In the genomic region with DNA sequence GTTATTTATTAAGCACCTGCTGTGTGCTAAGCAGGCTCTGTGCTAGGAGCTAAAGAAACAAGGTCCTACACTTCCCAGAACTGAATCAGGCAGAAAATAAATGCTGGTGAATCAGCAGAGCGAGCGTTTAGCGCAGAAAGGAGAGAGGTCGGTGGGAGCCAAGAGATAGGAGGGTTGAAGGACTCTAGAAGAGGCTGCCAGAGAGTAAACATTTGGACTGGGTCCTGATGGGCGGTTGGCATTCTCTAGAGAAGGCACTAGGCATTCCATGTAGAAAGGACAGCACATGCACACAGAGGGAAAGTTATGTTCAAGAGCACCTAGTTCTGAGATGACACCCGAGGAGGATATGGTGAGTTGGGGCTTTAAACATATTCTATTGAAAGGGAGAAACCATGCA, we compare ENCODE assay signal across 19 mouse cellular contexts. TPM values are rescaled to one million over a fixed set of nuclear protein-coding genes. Genes with fewer than 3 reads are reported as not detected.
DNase-seq lines count a peak whose midpoint lies in the region; ATAC-seq and TF ChIP-seq lines count a peak whose summit lies in the region.
"Had no signal": no experiment of that assay in that cellular context is flagged by ENCODE, and none has a peak within 500 bp of the region (broad histone marks: within the 10 kb centered on the region; RNA-seq: fewer than 3 reads in every experiment).

No protein-coding gene starts in this region.

- H3K27ac ChIP-seq in liver, adult 2 months (replicated peaks; ENCODE audit: insufficient read depth, low read depth, low read length): no peak overlapping the region
- H3K27ac ChIP-seq in liver, embryonic 12.5 days: no peak overlapping the region
- H3K27ac ChIP-seq in heart, embryonic 13.5 days (replicated peaks): peak overlapping the region; percentile 86; the same call in 1 of the 2 replicates
- H3K27ac ChIP-seq: limb, embryonic 10.5 days; liver, embryonic 14.5 days; neural tube, embryonic 15.5 days; stomach, embryonic 15.5 days had no signal

- peaks cover 5% of the 10 kb centered on the region for H3K4me1 ChIP-seq in liver, adult 2 months (ENCODE audit: control insufficient read depth, insufficient read depth, low read length)
- H3K4me1 ChIP-seq in liver, embryonic 12.5 days: peaks cover 5% of the 10 kb centered on the region; the same call in 1 of the 2 replicates
- H3K4me1 ChIP-seq in heart, embryonic 13.5 days: peaks cover 34% of the 10 kb centered on the region

- no peaks in the 10 kb centered on the region for H3K79me2 ChIP-seq in liver, adult 2 months (ENCODE audit: control insufficient read depth, insufficient read depth, low read length)

- WGBS in liver, adult 2 months: 21% methylated on average over 6 of the region's 6 CpGs
- WGBS in liver, embryonic 12.5 days (ENCODE audit: insufficient replicate concordance): 68% methylated on average over 6 of the region's 6 CpGs
- 55% methylated on average over 6 of the region's 6 CpGs for WGBS in heart, embryonic 13.5 days

- no peak for TF ChIP-seq CTCF in liver, adult 2 months (IDR thresholded peaks at IDR 0.05; ENCODE audit: low read depth, low read length)

- peak; percentile 36 to 56 for DNase-seq in cerebellum, adult 18-20 months
- no peak for DNase-seq in cerebellum, postnatal 4 days (ENCODE audit: low spot score in 2 of 2)
- peak; percentile 81 for DNase-seq in liver, adult 2 months (ENCODE audit: extremely low read depth, low read depth, low spot score)
- peak; percentile 56 for DNase-seq in heart, postnatal 4 days
- DNase-seq in right cerebral cortex, postnatal 25 days: no peak
- DNase-seq: gastrocnemius, postnatal 10 days; kidney, adult 9 months; spleen, adult 18-20 months had no signal

- H3K36me3 ChIP-seq in liver, adult 2 months (ENCODE audit: control insufficient read depth, insufficient read depth, low read length): no peaks in the 10 kb centered on the region
- H3K36me3 ChIP-seq in liver, embryonic 12.5 days: no peaks in the 10 kb centered on the region
- H3K36me3 ChIP-seq in heart, embryonic 13.5 days: no peaks in the 10 kb centered on the region
- H3K36me3 ChIP-seq: limb, embryonic 10.5 days; neural tube, embryonic 15.5 days; stomach, embryonic 15.5 days had no signal

- no peak overlapping the region for H3K4me3 ChIP-seq in liver, adult 2 months (ENCODE audit: insufficient read depth, low read depth, low read length)
- no peak overlapping the region for H3K4me3 ChIP-seq in liver, embryonic 12.5 days
- no peak overlapping the region for H3K4me3 ChIP-seq in heart, embryonic 13.5 days
- H3K4me3 ChIP-seq: limb, embryonic 10.5 days; megakaryocyte, embryonic 14.5 days; neural tube, embryonic 15.5 days; stomach, embryonic 15.5 days had no signal

- H3K4me2 ChIP-seq in liver, embryonic 12.5 days: no peak overlapping the region
- peak overlapping the region; percentile 79 for H3K4me2 ChIP-seq in heart, embryonic 13.5 days
- H3K4me2 ChIP-seq: stomach, embryonic 15.5 days had no signal

- peaks cover 5% of the 10 kb centered on the region; the same call in 1 of the 2 replicates for H3K27me3 ChIP-seq in liver, adult 2 months (ENCODE audit: control insufficient read depth, insufficient read depth, low read length)
- H3K27me3 ChIP-seq in liver, embryonic 12.5 days (replicated peaks): peaks cover 37% of the 10 kb centered on the region
- peaks cover 13% of the 10 kb centered on the region for H3K27me3 ChIP-seq in heart, embryonic 13.5 days (replicated peaks)
- H3K27me3 ChIP-seq: neural tube, embryonic 15.5 days had no signal

- H3K9ac ChIP-seq in liver, adult 2 months (ENCODE audit: low read depth, low read length): no peak overlapping the region
- no peak overlapping the region for H3K9ac ChIP-seq in liver, embryonic 12.5 days
- H3K9ac ChIP-seq in heart, embryonic 13.5 days: 0 out of 2 replicates have a peak overlapping the region, but pooled peaks have one; percentile 37
- H3K9ac ChIP-seq: liver, embryonic 14.5 days; neural tube, embryonic 15.5 days; stomach, embryonic 15.5 days had no signal

- H3K9me3 ChIP-seq in liver, embryonic 12.5 days (replicated peaks): no peaks in the 10 kb centered on the region
- no peaks in the 10 kb centered on the region for H3K9me3 ChIP-seq in heart, embryonic 13.5 days
- H3K9me3 ChIP-seq: limb, embryonic 10.5 days; megakaryocyte, embryonic 14.5 days; neural tube, embryonic 15.5 days; stomach, embryonic 15.5 days had no signal

- ATAC-seq in liver, embryonic 12.5 days: no peak
- no peak for ATAC-seq in heart, embryonic 13.5 days (ENCODE audit: extremely low read depth, insufficient number of reproducible peaks, low FRiP score, low TSS enrichment)
- ATAC-seq in monocyte, adult 5-6 weeks (replicated peaks; ENCODE audit: insufficient number of reproducible peaks, low FRiP score, low TSS enrichment, poor library complexity, severe bottlenecking): no peak
- ATAC-seq: forebrain, embryonic 16.5 days; hindbrain, embryonic 16.5 days; lung, postnatal 0 days had no signal

- no peak for TF ChIP-seq POLR2A in liver, adult 2 months (IDR thresholded peaks at IDR 0.05; ENCODE audit: extremely low read depth, insufficient read depth, low read length)

RNA-seq across cellular contexts. Expression of gene Rcan2, which starts 2.6 kb away (rescaled TPM):
- 3.1 and 4.0 TPM in 2 replicates for total RNA-seq in liver, adult 2 months (2014; rRNA removed)
- polyA plus RNA-seq in liver, adult 2 months (2012; rRNA removed): 1.4 and 6.3 TPM in 2 replicates
- 1.7 and 1.9 TPM in 2 replicates for polyA plus RNA-seq in liver, embryonic 12.5 days (2016; fragmentation: Nextera tagmentation; extraction: Ambion mirVana)
- polyA plus RNA-seq in heart, embryonic 13.5 days (2015; fragmentation: Nextera tagmentation; extraction: Ambion mirVana): 43.7 and 44.6 TPM in 2 replicates
- total RNA-seq in heart, postnatal 4 days (2021): 100 to 1,000 TPM; 167 to 178 TPM
- total RNA-seq in monocyte, adult 5-6 weeks (2017): not detected in 3 replicates

Comparison
In these comparisons a context has a peak if more than half of its experiments do, and no peak if none do; other contexts are left out.
1. DNase-seq: peak in cerebellum, adult 18-20 months (2 of 2), liver, adult 2 months (single experiment) and heart, postnatal 4 days (single experiment); none in cerebellum, postnatal 4 days (0 of 2) and right cerebral cortex, postnatal 25 days (single experiment).
2. RNA of gene Rcan2, which starts 2.6 kb away (total RNA-seq): 167 to 178 TPM in heart, postnatal 4 days; 3.1 to 4.0 TPM in liver, adult 2 months and not detected in monocyte, adult 5-6 weeks; every median in the first group is over 10 times any median in the second.